Mouse (Mus musculus) liver, embryonic 15.5 days (tissue): Measurements from ENCODE around the gene Sox21. TPM values are rescaled to one million over a fixed set of nuclear protein-coding genes. Genes with fewer than 3 reads are reported as not detected.

ENCODE experiments used
- ATAC-seq: fragments of 200-750 bp; cut with Nextera tagmentation; 2 replicates; pipeline ENCODE4 v1.8.0; 2017; ENCODE audit warnings: moderate number of reproducible peaks, mild to moderate bottlenecking, moderate library complexity; ENCODE audit not compliant: insufficient read depth
- H3K27ac ChIP-seq: fragments of 300-500 bp; sonication (generic); replicated peaks from 2 replicates; pipeline ENCODE4 v1.5.1; 2015; ENCODE audit warnings: mild to moderate bottlenecking, inconsistent platforms
- H3K27me3 ChIP-seq: fragments of 300-500 bp; sonication (generic); 2 replicates; pipeline ENCODE4 v1.6.1; 2015; ENCODE audit warnings: mild to moderate bottlenecking, inconsistent platforms
- H3K36me3 ChIP-seq: fragments of 300-500 bp; sonication (generic); replicated peaks from 2 replicates; pipeline ENCODE4 v1.6.1; 2015; ENCODE audit warnings: moderate library complexity, mild to moderate bottlenecking, inconsistent platforms
- H3K4me1 ChIP-seq: fragments of 300-500 bp; sonication (generic); replicated peaks from 2 replicates; pipeline ENCODE4 v1.6.1; 2015; ENCODE audit warnings: inconsistent platforms
- H3K4me2 ChIP-seq: fragments of 300-500 bp; sonication (generic); 2 replicates; pipeline ENCODE4 v1.6.1; 2015; ENCODE audit warnings: moderate library complexity, mild to moderate bottlenecking, inconsistent platforms
- H3K4me3 ChIP-seq: fragments of 300-500 bp; sonication (generic); replicated peaks from 2 replicates; pipeline ENCODE4 v1.5.1; 2015; ENCODE audit warnings: mild to moderate bottlenecking, inconsistent platforms
- H3K9ac ChIP-seq: fragments of 300-500 bp; sonication (generic); 2 replicates; pipeline ENCODE4 v1.6.1; 2015; ENCODE audit warnings: moderate library complexity, mild to moderate bottlenecking, inconsistent platforms
- H3K9me3 ChIP-seq: fragments of 300-500 bp; sonication (generic); replicated peaks from 2 replicates; pipeline ENCODE4 v1.6.1; 2016; ENCODE audit warnings: inconsistent platforms
- WGBS: fragments of 180-500 bp; shearing (Covaris S2); methylation state at CpG from one replicate; pipeline ENCODE4 v1.1.7; 2015; ENCODE audit warnings: mixed read lengths; ENCODE audit not compliant: insufficient replicate concordance; 5-methylcytosine and 5-hydroxymethylcytosine counted together
- polyA plus RNA-seq: library from polyadenylated mRNA; unstranded; fragments of >200 nt; fragmentation: Nextera tagmentation; extraction: Ambion mirVana; gene quantifications from 2 replicates; pipeline ENCODE4 v1.2.1, GENCODE M21; 2015

The Sox21 gene
- polyA plus RNA-seq, 1 experiment from 2014 or later: not detected

GRCm38 (mm10) chr14:118220885-118221284 is 15.9 kb downstream of the Sox21 start:
- no peak overlapping the region for H3K4me3 ChIP-seq
- no peak overlapping the region for H3K9ac ChIP-seq
- H3K4me2 ChIP-seq: no peak overlapping the region
- H3K27ac ChIP-seq: no peak overlapping the region
- peaks cover 50% of the 10 kb centered on the region for H3K27me3 ChIP-seq
- 50% methylated on average over 1 of the region's 1 CpGs for WGBS
- H3K9me3 ChIP-seq: no peaks in the 10 kb centered on the region
- no peaks in the 10 kb centered on the region for H3K36me3 ChIP-seq
- no peak for ATAC-seq
- H3K4me1 ChIP-seq: 0 out of 2 replicates have a peak, but pooled peaks cover 1% of the 10 kb centered on the region

GRCm38 (mm10) chr14:118216826-118217225 is 20.0 kb downstream of the Sox21 start:
- no peaks in the 10 kb centered on the region for H3K9me3 ChIP-seq
- no peak overlapping the region for H3K9ac ChIP-seq
- no peaks in the 10 kb centered on the region for H3K4me1 ChIP-seq
- H3K27me3 ChIP-seq: peaks cover 17% of the 10 kb centered on the region
- no peak for ATAC-seq
- no peaks in the 10 kb centered on the region for H3K36me3 ChIP-seq
- H3K4me3 ChIP-seq: no peak overlapping the region
- H3K27ac ChIP-seq: no peak overlapping the region
- 66% methylated on average over 8 of the region's 8 CpGs for whole genome bisulfite sequencing
- H3K4me2 ChIP-seq: no peak overlapping the region

- Histone ChIP-seq H3K27ac (no peak overlapping the region), H3K9me3 (no peaks in the 10 kb centered on the region), H3K27me3 (peaks cover 8% of the 10 kb centered on the region; the same call in 1 of the 2 replicates), H3K36me3 (no peaks in the 10 kb centered on the region), H3K4me3 (no peak overlapping the region), H3K4me2 (no peak overlapping the region), H3K4me1 (no peaks in the 10 kb centered on the region), H3K9ac (no peak overlapping the region)
- ATAC-seq: no peak
- 70% methylated on average over 15 of the region's 15 CpGs for WGBS
These were observed 24.5 kb downstream of the Sox21 start for GRCm38 (mm10) chr14:118212188-118212804.

GRCm38 (mm10) chr14:118209642-118210041 is 27.2 kb downstream of the Sox21 start:
- peaks cover 8% of the 10 kb centered on the region; the same call in 1 of the 2 replicates for H3K27me3 ChIP-seq
- no peak overlapping the region for H3K4me2 ChIP-seq
- H3K4me3 ChIP-seq: no peak overlapping the region
- no peaks in the 10 kb centered on the region for H3K4me1 ChIP-seq
- H3K9me3 ChIP-seq: no peaks in the 10 kb centered on the region
- no peak for ATAC-seq
- H3K36me3 ChIP-seq: no peaks in the 10 kb centered on the region
- H3K9ac ChIP-seq: no peak overlapping the region
- WGBS: 16% methylated on average over 5 of the region's 5 CpGs
- no peak overlapping the region for H3K27ac ChIP-seq

GRCm38 (mm10) chr14:118207347-118207746 is 29.5 kb downstream of the Sox21 start:
- 61% methylated on average over 3 of the region's 3 CpGs for WGBS

GRCm38 (mm10) chr14:118203031-118203430 is 33.8 kb downstream of the Sox21 start:
- H3K9ac ChIP-seq: no peak overlapping the region
- no peak for ATAC-seq
- H3K4me3 ChIP-seq: no peak overlapping the region
- H3K9me3 ChIP-seq: no peaks in the 10 kb centered on the region
- no peaks in the 10 kb centered on the region for H3K4me1 ChIP-seq
- no peaks in the 10 kb centered on the region for H3K36me3 ChIP-seq
- no peak overlapping the region for H3K27ac ChIP-seq
- no peak overlapping the region for H3K4me2 ChIP-seq
- WGBS: 62% methylated on average over 7 of the region's 7 CpGs
- H3K27me3 ChIP-seq: no peaks in the 10 kb centered on the region

More at GRCm38 (mm10) chr14:118207347-118207746, 29.5 kb downstream of the Sox21 start:
- H3K9me3 ChIP-seq: no peaks in the 10 kb centered on the region
- H3K9ac ChIP-seq: no peak overlapping the region
- no peaks in the 10 kb centered on the region for H3K27me3 ChIP-seq
- no peaks in the 10 kb centered on the region for H3K36me3 ChIP-seq
- H3K4me2 ChIP-seq: no peak overlapping the region
- H3K4me1 ChIP-seq: no peaks in the 10 kb centered on the region
- H3K4me3 ChIP-seq: no peak overlapping the region
- H3K27ac ChIP-seq: no peak overlapping the region
- no peak for ATAC-seq

GRCm38 (mm10) chr14:118202006-118202405 is 34.8 kb downstream of the Sox21 start:
- Histone ChIP-seq H3K36me3 (no peaks in the 10 kb centered on the region), H3K4me2 (no peak overlapping the region), H3K9ac (no peak overlapping the region), H3K27ac (no peak overlapping the region), H3K4me3 (no peak overlapping the region), H3K4me1 (no peaks in the 10 kb centered on the region), H3K9me3 (no peaks in the 10 kb centered on the region), H3K27me3 (no peaks in the 10 kb centered on the region)
- 65% methylated on average over 5 of the region's 5 CpGs for WGBS
- no peak for ATAC-seq

GRCm38 (mm10) chr14:118200731-118201130 is 36.1 kb downstream of the Sox21 start:
- Histone ChIP-seq H3K4me3 (no peak overlapping the region), H3K27ac (no peak overlapping the region), H3K36me3 (no peaks in the 10 kb centered on the region), H3K9me3 (no peaks in the 10 kb centered on the region), H3K27me3 (no peaks in the 10 kb centered on the region), H3K4me2 (no peak overlapping the region), H3K9ac (no peak overlapping the region), H3K4me1 (no peaks in the 10 kb centered on the region)
- WGBS: 76% methylated on average over 3 of the region's 3 CpGs
- no peak for ATAC-seq

GRCm38 (mm10) chr14:118197063-118197462 is 39.8 kb downstream of the Sox21 start:
- ATAC-seq: no peak
- peaks cover 2% of the 10 kb centered on the region; the same call in 1 of the 2 replicates for H3K4me1 ChIP-seq
- no peaks in the 10 kb centered on the region for H3K9me3 ChIP-seq
- no peak overlapping the region for H3K27ac ChIP-seq
- no peak overlapping the region for H3K4me2 ChIP-seq
- peaks cover 7% of the 10 kb centered on the region for H3K27me3 ChIP-seq
- WGBS: 46% methylated on average over 12 of the region's 12 CpGs
- no peak overlapping the region for H3K4me3 ChIP-seq
- no peaks in the 10 kb centered on the region for H3K36me3 ChIP-seq
- H3K9ac ChIP-seq: no peak overlapping the region

GRCm38 (mm10) chr14:118194219-118194914 is 42.5 kb downstream of the Sox21 start:
- Histone ChIP-seq H3K27me3 (peaks cover 7% of the 10 kb centered on the region), H3K4me1 (peaks cover 2% of the 10 kb centered on the region; the same call in 1 of the 2 replicates), H3K27ac (no peak overlapping the region), H3K4me3 (no peak overlapping the region), H3K9me3 (no peaks in the 10 kb centered on the region), H3K9ac (no peak overlapping the region), H3K36me3 (no peaks in the 10 kb centered on the region), H3K4me2 (peak overlapping the region; percentile 44)
- peak; percentile 56; the same call in 1 of the 2 replicates for ATAC-seq
- WGBS: 31% methylated on average over 13 of the region's 13 CpGs

GRCm38 (mm10) chr14:118193663-118194062 is 43.2 kb downstream of the Sox21 start:
- Histone ChIP-seq H3K9ac (no peak overlapping the region), H3K9me3 (no peaks in the 10 kb centered on the region), H3K4me3 (no peak overlapping the region), H3K27ac (no peak overlapping the region), H3K36me3 (no peaks in the 10 kb centered on the region), H3K4me2 (peak overlapping the region; percentile 37; the same call in 1 of the 2 replicates), H3K4me1 (peaks cover 2% of the 10 kb centered on the region; the same call in 1 of the 2 replicates), H3K27me3 (peaks cover 7% of the 10 kb centered on the region)
- WGBS: 49% methylated on average over 10 of the region's 10 CpGs
- no peak for ATAC-seq
